Mouse (Mus musculus) forebrain, embryonic 11.5 days (tissue): ENCODE measurements around the gene Tcp10c. TPM values are rescaled to one million over a fixed set of nuclear protein-coding genes. Genes with fewer than 3 reads are reported as not detected.
"Not testable (repeated sequence)": the region's sequence is repeated elsewhere in the genome, so short reads cannot be mapped to it uniquely, and the experiment has no call there.

Experiments
- ATAC-seq: fragments of 200-750 bp; cut with Nextera tagmentation; replicated peaks from 2 replicates; pipeline ENCODE4 v1.8.0; 2017; ENCODE audit warnings: moderate TSS enrichment; ENCODE audit not compliant: low FRiP score
- DNase-seq: peaks from one replicate; pipeline ENCODE4 v3.0.0-alpha.2; 2017; ENCODE audit warnings: low spot score
- H3K27ac ChIP-seq: fragments of 300-500 bp; sonication (generic); 2 replicates; pipeline ENCODE4 v1.5.1; 2014; ENCODE audit warnings: low read depth, low read length
- H3K27me3 ChIP-seq: fragments of 300-500 bp; sonication (generic); 2 replicates; pipeline ENCODE4 v1.6.1; 2014; ENCODE audit warnings: mild to moderate bottlenecking, low read length, mixed read lengths; ENCODE audit not compliant: control insufficient read depth, insufficient read depth
- H3K36me3 ChIP-seq: fragments of 300-500 bp; sonication (generic); 2 replicates; pipeline ENCODE4 v1.6.1; 2014; ENCODE audit warnings: mild to moderate bottlenecking, low read length, moderate library complexity, mixed read lengths; ENCODE audit not compliant: control insufficient read depth, insufficient read depth
- H3K4me1 ChIP-seq: fragments of 300-500 bp; sonication (generic); replicated peaks from 2 replicates; pipeline ENCODE4 v1.6.1; 2014; ENCODE audit warnings: low read length, mixed read lengths; ENCODE audit not compliant: control insufficient read depth, insufficient read depth
- H3K4me2 ChIP-seq: fragments of 300-500 bp; sonication (generic); 2 replicates; pipeline ENCODE4 v1.6.1; 2014; ENCODE audit warnings: low read depth, mild to moderate bottlenecking, low read length, moderate library complexity, mixed read lengths; ENCODE audit not compliant: severe bottlenecking
- H3K4me3 ChIP-seq: fragments of 300-500 bp; sonication (generic); 2 replicates; pipeline ENCODE4 v1.5.1; 2014; ENCODE audit warnings: low read depth, low read length
- H3K9ac ChIP-seq: fragments of 300-500 bp; sonication (generic); 2 replicates; pipeline ENCODE4 v1.6.1; 2014; ENCODE audit warnings: low read length
- H3K9me3 ChIP-seq: fragments of 300-500 bp; sonication (generic); 2 replicates; pipeline ENCODE4 v1.6.1; 2016; ENCODE audit warnings: low read length, mixed read lengths; ENCODE audit not compliant: control insufficient read depth
- WGBS: fragments of 180-500 bp; shearing (Covaris S2); extraction: QIAGEN DNeasy Blood & Tissue Kit; methylation state at CpG from one replicate; pipeline ENCODE4 v1.1.7; 2014; 5-methylcytosine and 5-hydroxymethylcytosine counted together
- polyA plus RNA-seq: library from polyadenylated mRNA; unstranded; fragments of >200 nt; fragmentation: Nextera tagmentation; extraction: Ambion mirVana; gene quantifications from 2 replicates; pipeline ENCODE4 v1.2.1, GENCODE M21; 2014

The Tcp10c gene
- polyA plus RNA-seq, 1 experiment from 2014 or later = not detected

DNA sequence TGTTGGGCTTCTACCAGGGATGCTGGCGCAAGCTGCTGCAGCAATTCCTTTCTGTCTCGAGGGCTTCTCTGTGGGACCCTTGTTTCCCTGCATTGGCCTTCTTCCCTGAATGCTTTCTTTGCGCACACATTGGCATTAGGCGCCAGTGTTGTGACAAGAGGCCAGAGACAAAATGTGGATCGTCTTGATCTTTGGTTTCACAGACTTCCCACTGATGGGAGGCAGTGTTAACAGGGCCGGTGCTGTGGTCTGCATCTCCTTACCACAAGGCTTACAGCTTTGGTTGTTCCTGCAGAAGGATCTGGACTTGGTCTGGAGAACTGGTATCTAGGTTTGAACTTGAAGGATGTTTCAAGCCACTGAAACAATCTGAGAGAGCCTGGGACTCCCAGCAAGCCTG is 72.1 kb downstream of the Tcp10c start:
- not testable (repeated sequence) for H3K36me3 ChIP-seq, DNase-seq, H3K9me3 ChIP-seq, ATAC-seq, H3K27ac ChIP-seq, H3K4me3 ChIP-seq, H3K9ac ChIP-seq, H3K27me3 ChIP-seq, H3K4me2 ChIP-seq, H3K4me1 ChIP-seq
- 90% methylated on average over 4 of the region's 6 CpGs for WGBS

Other genes with a start within 250 kb of the Tcp10c start
- gene Unc93a, start 222.8 kb upstream of the Tcp10c start, polyA plus RNA-seq = not detected in 2 replicates
- not detected in 2 replicates for gene Smok2a, start 133.4 kb upstream of the Tcp10c start, polyA plus RNA-seq
- gene Smok2b, start 124.3 kb upstream of the Tcp10c start, polyA plus RNA-seq = not detected in 2 replicates